Mouse (Mus musculus): ENCODE data around the gene 2010300C02Rik. TPM values are rescaled to one million over a fixed set of nuclear protein-coding genes. Genes with fewer than 3 reads are reported as not detected.
"Not testable (repeated sequence)": the region's sequence is repeated elsewhere in the genome, so short reads cannot be mapped to it uniquely, and the experiment has no call there.

2010300C02Rik gene
- polyA plus RNA-seq, 1 experiment from 2014 or later, result 1.9 TPM

GRCm38 (mm10) chr1:37728053-37728452, 8.2 kb upstream of the 2010300C02Rik start:
- Histone ChIP-seq H3K9me3 (no peaks in the 10 kb centered on the region), H3K27me3 (peaks cover 4% of the 10 kb centered on the region; the same call in 1 of the 2 replicates), H3K4me1 (peaks cover 5% of the 10 kb centered on the region; the same call in 1 of the 2 replicates), H3K4me3 (no peak overlapping the region), H3K36me3 (no peaks in the 10 kb centered on the region), H3K27ac (no peak overlapping the region), H3K9ac (no peak overlapping the region), H3K4me2 (no peak overlapping the region)
- WGBS, result 52% methylated on average over 10 of the region's 10 CpGs
- no peak for ATAC-seq (ENCODE audit: insufficient number of reproducible peaks, insufficient read depth, low FRiP score, low TSS enrichment, low read depth)

- Histone ChIP-seq H3K9me3 (no peaks in the 10 kb centered on the region), H3K4me3 (no peak overlapping the region), H3K27ac (no peak overlapping the region), H3K9ac (no peak overlapping the region), H3K36me3 (no peaks in the 10 kb centered on the region), H3K4me1 (peaks cover 5% of the 10 kb centered on the region; the same call in 1 of the 2 replicates), H3K27me3 (peaks cover 4% of the 10 kb centered on the region; the same call in 1 of the 2 replicates), H3K4me2 (no peak overlapping the region)
- WGBS, result 82% methylated on average over 8 of the region's 8 CpGs
- ATAC-seq (ENCODE audit: insufficient number of reproducible peaks, insufficient read depth, low FRiP score, low TSS enrichment, low read depth), result no peak
Measured at GRCm38 (mm10) chr1:37727186-37727585, 7.3 kb upstream of the 2010300C02Rik start.

- no peaks in the 10 kb centered on the region for H3K9me3 ChIP-seq
- peaks cover 5% of the 10 kb centered on the region; the same call in 1 of the 2 replicates for H3K4me1 ChIP-seq
- peaks cover 9% of the 10 kb centered on the region; the same call in 1 of the 2 replicates for H3K27me3 ChIP-seq
- WGBS, result 68% methylated on average over 8 of the region's 8 CpGs
- no peaks in the 10 kb centered on the region for H3K36me3 ChIP-seq
- no peak for ATAC-seq (ENCODE audit: insufficient number of reproducible peaks, insufficient read depth, low FRiP score, low TSS enrichment, low read depth)
- H3K4me3 ChIP-seq, result no peak overlapping the region
- H3K4me2 ChIP-seq, result no peak overlapping the region
- no peak overlapping the region for H3K27ac ChIP-seq
- no peak overlapping the region for H3K9ac ChIP-seq
Measured at GRCm38 (mm10) chr1:37726426-37726825, 6.5 kb upstream of the 2010300C02Rik start.

GRCm38 (mm10) chr1:37725880-37726279, 6.0 kb upstream of the 2010300C02Rik start:
- Histone ChIP-seq H3K36me3 (no peaks in the 10 kb centered on the region), H3K9me3 (no peaks in the 10 kb centered on the region), H3K4me2 (no peak overlapping the region), H3K4me1 (peaks cover 5% of the 10 kb centered on the region; the same call in 1 of the 2 replicates), H3K27ac (no peak overlapping the region), H3K4me3 (no peak overlapping the region), H3K9ac (no peak overlapping the region), H3K27me3 (peaks cover 14% of the 10 kb centered on the region)
- ATAC-seq (ENCODE audit: insufficient number of reproducible peaks, insufficient read depth, low FRiP score, low TSS enrichment, low read depth), result no peak
- 64% methylated on average over 12 of the region's 12 CpGs for WGBS

GRCm38 (mm10) chr1:37721092-37721491, 1.2 kb upstream of the 2010300C02Rik start:
- H3K9ac ChIP-seq, result no peak overlapping the region
- 71% methylated on average over 5 of the region's 5 CpGs for WGBS
- no peak overlapping the region for H3K4me2 ChIP-seq
- no peak overlapping the region for H3K27ac ChIP-seq
- peaks cover 9% of the 10 kb centered on the region for H3K4me1 ChIP-seq
- ATAC-seq (ENCODE audit: insufficient number of reproducible peaks, insufficient read depth, low FRiP score, low TSS enrichment, low read depth), result no peak
- H3K9me3 ChIP-seq, result no peaks in the 10 kb centered on the region
- H3K27me3 ChIP-seq, result peaks cover 46% of the 10 kb centered on the region
- H3K36me3 ChIP-seq, result no peaks in the 10 kb centered on the region
- no peak overlapping the region for H3K4me3 ChIP-seq

GRCm38 (mm10) chr1:37719030-37719723, 708 bp downstream of the 2010300C02Rik start:
- Histone ChIP-seq H3K27me3 (peaks cover 50% of the 10 kb centered on the region), H3K9ac (peak overlapping the region; percentile 74), H3K4me2 (peak overlapping the region; percentile 97), H3K36me3 (no peaks in the 10 kb centered on the region), H3K27ac (peak overlapping the region; percentile 16; the same call in 1 of the 2 replicates), H3K9me3 (no peaks in the 10 kb centered on the region), H3K4me3 (peak overlapping the region; percentile 65), H3K4me1 (peaks cover 9% of the 10 kb centered on the region)
- WGBS, result 2% methylated on average over 49 of the region's 49 CpGs
- peak; percentile 61 for ATAC-seq (ENCODE audit: insufficient number of reproducible peaks, insufficient read depth, low FRiP score, low TSS enrichment, low read depth)

- Histone ChIP-seq H3K9me3 (no peaks in the 10 kb centered on the region), H3K27ac (no peak overlapping the region), H3K36me3 (no peaks in the 10 kb centered on the region), H3K9ac (no peak overlapping the region), H3K4me1 (peaks cover 9% of the 10 kb centered on the region), H3K27me3 (peaks cover 50% of the 10 kb centered on the region), H3K4me3 (no peak overlapping the region), H3K4me2 (no peak overlapping the region)
- ATAC-seq (ENCODE audit: insufficient number of reproducible peaks, insufficient read depth, low FRiP score, low TSS enrichment, low read depth), result no peak
- 45% methylated on average over 7 of the region's 7 CpGs for WGBS
Measured at GRCm38 (mm10) chr1:37718516-37718915, 1.4 kb downstream of the 2010300C02Rik start.

- Histone ChIP-seq H3K27ac (no peak overlapping the region), H3K27me3 (peaks cover 50% of the 10 kb centered on the region), H3K9ac (no peak overlapping the region), H3K9me3 (no peaks in the 10 kb centered on the region), H3K4me2 (no peak overlapping the region), H3K36me3 (no peaks in the 10 kb centered on the region), H3K4me3 (no peak overlapping the region), H3K4me1 (peaks cover 9% of the 10 kb centered on the region)
- WGBS, result 81% methylated on average over 14 of the region's 14 CpGs
- ATAC-seq (ENCODE audit: insufficient number of reproducible peaks, insufficient read depth, low FRiP score, low TSS enrichment, low read depth), result no peak
Measured at GRCm38 (mm10) chr1:37717415-37718195, 2.3 kb downstream of the 2010300C02Rik start.

GRCm38 (mm10) chr1:37712357-37712737, 7.5 kb downstream of the 2010300C02Rik start:
- H3K4me1 ChIP-seq; H3K9ac ChIP-seq; ATAC-seq (ENCODE audit: insufficient number of reproducible peaks, insufficient read depth, low FRiP score, low TSS enrichment, low read depth); H3K27ac ChIP-seq; H3K27me3 ChIP-seq; H3K9me3 ChIP-seq; H3K4me3 ChIP-seq; H3K36me3 ChIP-seq; H3K4me2 ChIP-seq: not testable (repeated sequence)
- 68% methylated on average over 4 of the region's 4 CpGs for WGBS

GRCm38 (mm10) chr1:37711596-37712356, 8.1 kb downstream of the 2010300C02Rik start:
- H3K27me3 ChIP-seq, result peaks cover 7% of the 10 kb centered on the region
- no peak overlapping the region for H3K27ac ChIP-seq
- no peak overlapping the region for H3K4me3 ChIP-seq
- no peaks in the 10 kb centered on the region for H3K36me3 ChIP-seq
- H3K9me3 ChIP-seq, result peaks cover 4% of the 10 kb centered on the region; the same call in 1 of the 2 replicates
- no peak overlapping the region for H3K4me2 ChIP-seq
- H3K4me1 ChIP-seq, result no peaks in the 10 kb centered on the region
- 90% methylated on average over 10 of the region's 10 CpGs for WGBS
- ATAC-seq (ENCODE audit: insufficient number of reproducible peaks, insufficient read depth, low FRiP score, low TSS enrichment, low read depth), result no peak
- no peak overlapping the region for H3K9ac ChIP-seq

- H3K9ac ChIP-seq, result no peak overlapping the region
- 91% methylated on average over 5 of the region's 5 CpGs for WGBS
Measured at GRCm38 (mm10) chr1:37711082-37711481, 8.8 kb downstream of the 2010300C02Rik start.

More at GRCm38 (mm10) chr1:37711082-37711481, 8.8 kb downstream of the 2010300C02Rik start:
- no peak overlapping the region for H3K4me2 ChIP-seq
- H3K4me3 ChIP-seq, result no peak overlapping the region
- H3K36me3 ChIP-seq, result no peaks in the 10 kb centered on the region
- ATAC-seq (ENCODE audit: insufficient number of reproducible peaks, insufficient read depth, low FRiP score, low TSS enrichment, low read depth), result no peak
- H3K27me3 ChIP-seq, result peaks cover 7% of the 10 kb centered on the region
- no peaks in the 10 kb centered on the region for H3K4me1 ChIP-seq
- H3K27ac ChIP-seq, result no peak overlapping the region
- peaks cover 4% of the 10 kb centered on the region; the same call in 1 of the 2 replicates for H3K9me3 ChIP-seq

Data from embryonic facial prominence, embryonic 13.5 days (tissue).